Mouse (Mus musculus) liver, adult 2 months (tissue): Measurements from ENCODE around the gene Lamb2.

ENCODE experiments used
- CTCF ChIP-seq: fragments of 200-500 bp; IDR thresholded peaks from 2 replicates; pipeline ENCODE4 v1.5.1; 2011; ENCODE audit warnings: low read depth, low read length, control low read depth
- POLR2A ChIP-seq: fragments of 200-500 bp; IDR thresholded peaks from 2 replicates; pipeline ENCODE4 v1.6.1; 2011; ENCODE audit warnings: low read length, control low read depth; ENCODE audit not compliant: insufficient read depth; ENCODE audit errors: extremely low read depth

- TF ChIP-seq POLR2A (no peak), CTCF (no peak)
These were observed 18.3 kb upstream of the Lamb2 start, which contains the start of gene Klhdc8b for GRCm38 (mm10) chr9:108461181-108461631.
